Mouse (Mus musculus): ENCODE measurements around the gene Lclat1.
A peak's percentile ranks its signal among the peaks of the same experiment; 100 is the strongest.
"Not testable (repeated sequence)": the region's sequence is repeated elsewhere in the genome, so short reads cannot be mapped to it uniquely, and the experiment has no call there.

Lclat1 gene

GRCm38 (mm10) chr17:73271797-73272600, 164.2 kb downstream of the Lclat1 start:
- peak in 1 of 2 experiments; percentile 17 for DNase-seq (ENCODE audit: low spot score in 2 of 2)

DNA sequence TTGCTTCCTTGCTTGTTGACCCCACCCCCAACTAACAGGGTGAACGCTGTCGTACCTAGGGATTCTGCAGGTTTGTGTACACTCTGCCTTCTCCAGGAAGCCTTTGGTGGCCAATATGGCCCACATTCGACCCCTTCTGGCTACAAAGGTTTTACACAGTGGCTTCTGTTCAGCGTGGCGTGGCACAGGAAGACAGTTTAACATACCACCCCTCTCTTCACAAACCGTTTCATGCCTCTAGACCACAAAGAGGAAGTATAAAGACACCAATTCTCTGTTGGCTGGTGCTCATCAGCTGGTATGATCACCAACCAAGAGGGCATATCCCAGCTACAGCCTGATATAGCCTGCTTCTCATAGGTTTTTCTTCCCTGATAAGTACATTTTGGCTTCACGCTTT, 166.0 kb downstream of the Lclat1 start:
- no peak for DNase-seq (ENCODE audit: low spot score in 2 of 2)

- no peak for DNase-seq (ENCODE audit: low spot score in 2 of 2)
These were observed 167.3 kb downstream of the Lclat1 start for GRCm38 (mm10) chr17:73275066-73275465.

DNA sequence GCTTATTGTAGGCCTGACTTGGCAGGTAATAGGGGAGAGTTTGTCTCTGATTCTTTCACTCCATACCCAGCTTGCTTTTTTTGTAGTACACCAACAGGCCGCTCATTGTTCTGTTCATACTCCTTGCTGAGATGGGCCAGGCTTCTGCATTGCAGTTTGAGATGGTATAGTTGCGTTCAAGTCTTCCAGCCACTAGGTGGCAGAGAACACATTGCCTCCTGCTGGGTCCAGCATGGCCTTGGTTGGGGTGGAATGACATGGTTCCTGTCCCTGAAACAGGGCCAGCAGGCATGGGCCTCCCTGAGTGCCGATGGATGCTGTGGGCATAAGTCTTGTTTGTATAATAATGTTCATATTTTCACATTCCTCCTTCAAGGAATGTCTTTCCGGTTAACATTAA, 170.0 kb downstream of the Lclat1 start:
- DNase-seq (ENCODE audit: low spot score in 2 of 2) = no peak

DNA sequence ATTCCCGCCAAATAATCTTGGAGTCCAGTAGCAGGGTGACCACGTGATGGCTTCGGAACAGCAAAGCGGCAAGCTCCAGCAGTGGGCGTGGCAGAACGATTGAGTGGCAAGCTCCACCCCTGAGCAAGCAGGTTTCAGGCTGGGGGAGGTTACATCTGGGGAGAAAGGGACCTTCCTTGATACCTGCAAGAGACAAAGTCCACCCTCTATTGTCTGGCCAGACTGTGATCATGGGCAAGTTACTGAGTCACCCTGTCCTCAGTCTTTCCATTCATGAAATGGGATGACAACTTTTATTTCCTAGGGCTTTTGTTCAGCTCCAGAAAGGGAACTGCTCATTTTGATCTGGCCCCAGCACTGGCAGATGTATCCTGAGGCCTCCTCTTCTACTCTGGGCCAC, 174.9 kb downstream of the Lclat1 start:
- not testable (repeated sequence) for DNase-seq (ENCODE audit: low spot score in 2 of 2)

DNA sequence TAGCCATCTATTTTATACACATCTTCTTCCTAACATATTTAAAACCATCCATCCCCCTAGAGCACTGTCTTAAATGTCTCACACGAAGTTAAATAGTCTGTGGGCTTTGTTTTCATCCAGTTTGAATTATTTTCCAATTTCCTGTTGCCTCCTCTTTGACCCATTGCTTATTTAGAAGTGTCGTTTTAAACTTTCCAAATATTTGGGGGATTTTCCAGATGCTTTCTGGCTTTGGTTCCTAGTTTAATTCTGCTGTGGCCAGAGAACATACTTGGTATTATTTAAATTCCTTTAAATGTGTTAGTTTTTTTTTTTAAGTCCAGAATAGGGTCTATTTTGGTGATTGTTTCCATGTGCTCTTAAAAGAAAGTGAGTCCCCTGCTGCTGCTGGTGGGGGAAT, 176.5 kb downstream of the Lclat1 start:
- DNase-seq (ENCODE audit: low spot score in 2 of 2) = no peak

Measured in cerebellum, postnatal 4 days (tissue).